Mouse (Mus musculus): ENCODE measurements around the gene Ranbp9. TPM values are rescaled to one million over a fixed set of nuclear protein-coding genes. Genes with fewer than 3 reads are reported as not detected.

Gene Ranbp9
- polyA plus RNA-seq, 1 experiment from 2014 or later = 11.9 TPM

DNA sequence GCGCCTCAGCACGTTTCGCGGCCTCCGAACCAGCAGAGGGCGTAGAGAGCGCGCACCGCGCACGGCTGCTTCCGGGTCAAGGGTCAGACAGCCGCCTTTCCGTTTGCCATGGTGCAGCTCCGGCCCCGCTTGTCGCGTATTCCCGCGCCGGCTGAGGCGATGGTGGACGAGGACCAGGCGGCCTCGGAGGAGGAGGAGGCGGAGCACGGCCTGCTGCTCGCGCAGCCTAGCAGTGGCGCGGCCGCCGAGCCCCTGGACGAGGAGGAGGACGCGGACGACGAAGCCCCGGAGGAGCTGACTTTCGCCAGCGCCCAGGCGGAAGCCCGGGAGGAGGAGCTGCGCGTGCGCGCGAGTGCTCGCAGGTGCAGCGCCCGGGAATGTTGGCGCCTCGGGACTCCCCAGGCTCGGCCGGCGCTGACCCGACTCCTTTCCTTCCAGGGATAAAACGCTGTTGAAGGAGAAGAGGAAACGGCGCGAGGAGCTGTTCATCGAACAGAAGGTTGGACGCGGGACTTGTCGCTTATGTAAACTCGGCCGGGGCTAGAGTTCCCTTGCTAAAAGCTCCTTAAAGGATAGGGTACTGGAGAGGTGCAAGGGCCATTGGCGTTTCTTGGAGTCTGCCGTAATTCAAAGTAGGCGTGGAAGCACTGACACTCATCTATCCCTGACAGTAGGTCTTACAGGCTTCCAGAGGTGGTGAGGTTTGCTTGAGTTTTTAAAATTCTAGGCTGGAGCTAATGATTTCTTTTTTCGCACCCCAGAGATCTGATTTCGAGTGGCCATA lies 82.6 kb downstream of the Ranbp9 start, which contains the start of gene Nol7:
Gene Nol7, plus strand, starts transcription at position 94 of the 784 bp plus-strand sequence.
- Histone ChIP-seq H3K9ac (replicated peaks; ENCODE audit: low read depth, low read length) (peak within 1 kb of the TSS; percentile 92), H3K27me3 (replicated peaks; ENCODE audit: control insufficient read depth, insufficient read depth, low read length) (no peaks in the 10 kb centered on the region), H3K9me3 (ENCODE audit: control insufficient read depth, low read length) (no peaks in the 10 kb centered on the region), H3K36me3 (ENCODE audit: control insufficient read depth, insufficient read depth) (peaks cover 19% of the 10 kb centered on the region), H3K27ac (ENCODE audit: low read length) (peak within 1 kb of the TSS; percentile 97), H3K4me1 (replicated peaks; ENCODE audit: control insufficient read depth, insufficient read depth, low read length) (peaks cover 13% of the 10 kb centered on the region), H3K4me2 (ENCODE audit: low read length) (peak within 1 kb of the TSS; percentile 86), H3K4me3 (replicated peaks; ENCODE audit: low read length) (peak within 1 kb of the TSS; percentile 90)
- WGBS = 1% methylated on average over 62 of the region's 72 CpGs
- ATAC-seq = peak; percentile 92

DNA sequence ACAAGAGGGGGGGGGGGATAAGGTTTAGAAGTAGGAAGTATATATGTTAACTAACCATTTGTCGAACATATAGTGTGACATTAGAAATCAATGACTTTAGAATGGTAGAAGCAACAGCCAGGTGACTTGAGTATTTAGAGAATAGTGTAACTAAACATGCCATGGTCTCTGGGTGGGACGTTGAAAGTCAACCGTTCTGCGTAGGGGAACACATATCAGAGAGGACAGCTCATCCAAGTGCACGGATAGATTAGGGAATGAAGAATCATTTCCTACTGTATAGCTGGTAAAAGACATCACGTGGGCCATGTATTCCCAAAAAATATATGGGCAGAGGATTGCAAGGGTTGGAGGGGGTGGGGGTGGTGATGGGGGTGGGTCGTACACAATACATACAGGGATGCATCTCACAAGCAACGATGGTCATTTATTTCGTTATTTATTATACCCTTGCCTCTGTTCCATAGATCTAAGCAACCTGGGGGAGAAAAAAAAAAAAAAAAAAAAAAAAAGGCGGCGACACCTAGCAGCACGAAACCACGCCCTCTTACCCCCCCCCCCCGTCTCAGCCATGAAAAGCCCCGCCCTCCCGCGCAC lies 83.3 kb downstream of the Ranbp9 start:
- peaks cover 14% of the 10 kb centered on the region for H3K36me3 ChIP-seq (ENCODE audit: control insufficient read depth, insufficient read depth)
- peak overlapping the region; percentile 90 for H3K4me3 ChIP-seq (replicated peaks; ENCODE audit: low read length)
- no peak overlapping the region; the same call in 1 of the 2 replicates for H3K9ac ChIP-seq (replicated peaks; ENCODE audit: low read depth, low read length)
- H3K4me2 ChIP-seq (ENCODE audit: low read length) = peak overlapping the region; percentile 86
- H3K9me3 ChIP-seq (ENCODE audit: control insufficient read depth, low read length) = no peaks in the 10 kb centered on the region
- H3K4me1 ChIP-seq (replicated peaks; ENCODE audit: control insufficient read depth, insufficient read depth, low read length) = peaks cover 13% of the 10 kb centered on the region
- WGBS = 74% methylated on average over 9 of the region's 17 CpGs
- H3K27ac ChIP-seq (ENCODE audit: low read length) = no peak overlapping the region
- ATAC-seq = no peak; the same call in 1 of the 2 replicates
- no peaks in the 10 kb centered on the region for H3K27me3 ChIP-seq (replicated peaks; ENCODE audit: control insufficient read depth, insufficient read depth, low read length)

DNA sequence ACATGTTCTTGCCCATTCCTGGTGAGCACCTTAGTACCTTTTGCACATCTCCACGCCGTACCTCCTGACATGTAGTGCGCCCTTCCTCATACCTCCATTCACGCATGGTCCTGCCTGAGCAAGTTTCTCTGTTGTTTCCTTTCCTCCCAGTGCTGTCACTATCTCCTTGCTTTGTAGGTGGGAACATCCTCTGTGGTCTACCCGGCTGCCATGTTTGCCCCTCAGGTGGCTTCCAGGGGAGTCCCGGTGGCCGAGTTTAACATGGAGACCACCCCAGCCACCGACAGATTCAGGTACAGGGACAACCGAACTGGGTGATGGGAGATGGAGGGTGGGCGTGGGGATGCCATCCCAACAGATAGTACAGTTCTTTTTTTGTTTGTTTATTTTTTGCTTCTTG lies 95.8 kb downstream of the Ranbp9 start:
- no peak for ATAC-seq
- H3K9ac ChIP-seq (replicated peaks; ENCODE audit: low read depth, low read length) = no peak overlapping the region
- no peak overlapping the region for H3K4me3 ChIP-seq (replicated peaks; ENCODE audit: low read length)
- H3K36me3 ChIP-seq (ENCODE audit: control insufficient read depth, insufficient read depth) = no peaks in the 10 kb centered on the region; the same call in 1 of the 2 replicates
- WGBS = 98% methylated on average over 10 of the region's 10 CpGs
- no peaks in the 10 kb centered on the region for H3K4me1 ChIP-seq (replicated peaks; ENCODE audit: control insufficient read depth, insufficient read depth, low read length)
- no peaks in the 10 kb centered on the region for H3K27me3 ChIP-seq (replicated peaks; ENCODE audit: control insufficient read depth, insufficient read depth, low read length)
- no peaks in the 10 kb centered on the region for H3K9me3 ChIP-seq (ENCODE audit: control insufficient read depth, low read length)
- no peak overlapping the region for H3K4me2 ChIP-seq (ENCODE audit: low read length)
- no peak overlapping the region for H3K27ac ChIP-seq (ENCODE audit: low read length)

DNA sequence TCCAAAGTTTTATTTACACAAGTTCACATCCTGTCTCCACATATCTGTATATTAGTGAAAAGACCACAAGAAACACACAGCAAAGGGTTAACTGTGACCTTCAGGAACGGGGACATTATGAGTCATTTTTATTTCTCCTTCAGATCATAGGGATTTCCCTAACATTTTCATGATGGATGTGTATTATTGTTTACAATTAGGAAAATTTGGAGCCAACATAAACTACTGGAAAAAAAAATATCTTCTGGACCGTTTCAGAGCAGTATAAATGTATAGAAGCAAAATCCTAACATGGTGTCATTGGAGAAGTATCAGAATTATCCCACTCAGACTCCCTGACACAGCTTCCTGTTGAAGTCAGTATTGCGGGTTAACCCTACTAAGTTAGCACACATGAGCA lies 101.1 kb downstream of the Ranbp9 start:
- Histone ChIP-seq H3K9me3 (ENCODE audit: control insufficient read depth, low read length) (no peaks in the 10 kb centered on the region), H3K27ac (ENCODE audit: low read length) (no peak overlapping the region), H3K27me3 (replicated peaks; ENCODE audit: control insufficient read depth, insufficient read depth, low read length) (no peaks in the 10 kb centered on the region), H3K4me3 (replicated peaks; ENCODE audit: low read length) (no peak overlapping the region), H3K4me1 (replicated peaks; ENCODE audit: control insufficient read depth, insufficient read depth, low read length) (no peaks in the 10 kb centered on the region), H3K9ac (replicated peaks; ENCODE audit: low read depth, low read length) (no peak overlapping the region), H3K4me2 (ENCODE audit: low read length) (no peak overlapping the region), H3K36me3 (ENCODE audit: control insufficient read depth, insufficient read depth) (peaks cover 7% of the 10 kb centered on the region)
- no peak for ATAC-seq
- 90% methylated on average over 3 of the region's 3 CpGs for WGBS

DNA sequence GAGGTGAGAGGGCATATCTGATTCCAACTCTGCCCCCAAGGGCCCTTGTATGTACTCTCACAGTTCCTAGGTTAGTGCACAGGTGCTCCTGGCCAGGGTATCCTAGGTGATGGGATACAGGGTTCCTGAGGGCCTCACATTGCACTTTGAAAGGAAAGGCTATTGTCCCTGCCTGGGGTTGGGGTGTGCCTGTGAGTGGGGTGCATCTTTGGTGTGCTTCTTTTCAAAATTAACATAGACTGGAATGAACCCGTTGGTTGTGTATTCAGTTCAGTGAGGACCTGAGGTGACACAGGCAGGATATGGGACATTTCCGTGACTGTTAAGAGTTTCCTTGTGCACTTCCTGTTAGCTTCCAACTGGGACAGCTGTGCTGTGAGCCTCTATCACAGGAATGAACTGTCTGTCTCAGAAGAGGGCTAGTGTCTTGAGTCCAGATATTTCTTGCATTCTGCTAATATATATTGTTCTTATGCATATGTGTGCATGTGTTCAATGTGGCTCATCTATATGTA lies 106.1 kb downstream of the Ranbp9 start:
- Histone ChIP-seq H3K4me1 (replicated peaks; ENCODE audit: control insufficient read depth, insufficient read depth, low read length) (no peaks in the 10 kb centered on the region), H3K4me3 (replicated peaks; ENCODE audit: low read length) (no peak overlapping the region), H3K9ac (replicated peaks; ENCODE audit: low read depth, low read length) (no peak overlapping the region), H3K4me2 (ENCODE audit: low read length) (no peak overlapping the region), H3K36me3 (ENCODE audit: control insufficient read depth, insufficient read depth) (peaks cover 30% of the 10 kb centered on the region), H3K27me3 (replicated peaks; ENCODE audit: control insufficient read depth, insufficient read depth, low read length) (no peaks in the 10 kb centered on the region), H3K27ac (ENCODE audit: low read length) (no peak overlapping the region), H3K9me3 (ENCODE audit: control insufficient read depth, low read length) (no peaks in the 10 kb centered on the region)
- no peak for ATAC-seq
- WGBS = 75% methylated on average over 2 of the region's 2 CpGs

DNA sequence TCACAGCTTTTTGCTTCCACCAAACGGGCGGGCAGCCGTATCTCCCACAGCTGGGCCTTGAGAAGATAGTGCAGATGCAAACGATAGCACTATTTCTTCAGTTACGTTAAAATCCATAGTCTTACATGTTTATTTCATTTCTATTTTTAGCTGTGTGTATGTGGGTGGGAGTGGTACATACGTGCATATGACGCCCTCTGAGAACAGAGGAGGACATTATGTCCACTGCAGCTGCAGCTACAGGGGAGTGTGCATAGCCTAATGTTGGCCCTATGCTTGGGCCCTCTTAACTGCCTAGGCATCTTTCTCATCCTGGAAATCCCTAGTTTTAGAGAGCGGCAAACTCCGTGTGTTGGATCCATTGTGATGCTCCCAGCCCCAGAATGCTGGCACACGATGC lies 106.9 kb downstream of the Ranbp9 start:
- H3K9ac ChIP-seq (replicated peaks; ENCODE audit: low read depth, low read length) = no peak overlapping the region
- no peak overlapping the region for H3K27ac ChIP-seq (ENCODE audit: low read length)
- H3K9me3 ChIP-seq (ENCODE audit: control insufficient read depth, low read length) = no peaks in the 10 kb centered on the region
- ATAC-seq = no peak
- H3K27me3 ChIP-seq (replicated peaks; ENCODE audit: control insufficient read depth, insufficient read depth, low read length) = no peaks in the 10 kb centered on the region
- H3K36me3 ChIP-seq (ENCODE audit: control insufficient read depth, insufficient read depth) = peaks cover 30% of the 10 kb centered on the region
- H3K4me2 ChIP-seq (ENCODE audit: low read length) = no peak overlapping the region
- WGBS = 84% methylated on average over 10 of the region's 10 CpGs
- H3K4me1 ChIP-seq (replicated peaks; ENCODE audit: control insufficient read depth, insufficient read depth, low read length) = no peaks in the 10 kb centered on the region
- H3K4me3 ChIP-seq (replicated peaks; ENCODE audit: low read length) = no peak overlapping the region

DNA sequence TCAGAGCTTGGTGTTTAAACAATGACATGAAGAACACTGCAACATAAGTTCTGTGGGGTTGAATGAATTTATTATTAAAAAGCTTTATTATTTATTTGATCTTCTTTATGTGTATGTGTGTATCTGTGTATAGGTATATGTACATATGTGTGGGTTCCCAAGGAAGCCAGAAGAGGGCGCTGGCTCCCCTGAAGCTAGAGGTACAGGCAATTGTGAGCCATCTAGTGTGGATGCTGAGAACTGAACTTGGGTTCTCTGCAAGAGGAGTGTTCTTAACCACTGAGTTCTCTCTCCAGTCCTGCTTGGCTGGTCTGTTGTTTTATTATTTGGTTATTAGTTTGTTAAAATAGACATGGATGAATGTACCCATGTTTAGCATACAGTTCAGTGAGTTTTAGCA lies 108.2 kb downstream of the Ranbp9 start:
- Histone ChIP-seq H3K27me3 (replicated peaks; ENCODE audit: control insufficient read depth, insufficient read depth, low read length) (no peaks in the 10 kb centered on the region), H3K36me3 (ENCODE audit: control insufficient read depth, insufficient read depth) (peaks cover 30% of the 10 kb centered on the region), H3K4me1 (replicated peaks; ENCODE audit: control insufficient read depth, insufficient read depth, low read length) (no peaks in the 10 kb centered on the region), H3K9me3 (ENCODE audit: control insufficient read depth, low read length) (no peaks in the 10 kb centered on the region), H3K9ac (replicated peaks; ENCODE audit: low read depth, low read length) (no peak overlapping the region), H3K4me3 (replicated peaks; ENCODE audit: low read length) (no peak overlapping the region), H3K27ac (ENCODE audit: low read length) (no peak overlapping the region), H3K4me2 (ENCODE audit: low read length) (no peak overlapping the region)
- 88% methylated on average over 1 of the region's 1 CpGs for WGBS
- ATAC-seq = no peak

DNA sequence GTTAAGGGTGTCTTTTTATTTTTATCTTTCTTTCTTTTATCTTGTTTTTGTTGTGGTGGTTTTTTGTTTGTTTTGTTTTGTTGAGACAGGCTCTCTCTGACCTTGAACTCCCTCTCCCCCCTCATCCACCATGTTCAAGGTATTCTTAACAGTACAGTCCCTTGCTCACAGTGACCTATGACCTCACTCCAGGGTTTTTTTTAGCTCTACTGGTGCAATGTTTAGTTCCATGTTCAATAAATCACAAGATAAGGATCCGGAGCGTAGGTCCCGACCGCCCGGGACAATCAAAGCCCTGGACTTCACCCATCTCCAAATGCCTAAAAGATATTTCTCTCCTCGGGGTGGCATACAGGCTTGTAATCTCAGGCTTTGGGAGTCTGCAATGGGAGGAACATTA lies 111.0 kb downstream of the Ranbp9 start:
- no peak for ATAC-seq
- WGBS = 95% methylated on average over 6 of the region's 6 CpGs
- no peaks in the 10 kb centered on the region for H3K9me3 ChIP-seq (ENCODE audit: control insufficient read depth, low read length)
- H3K4me1 ChIP-seq (replicated peaks; ENCODE audit: control insufficient read depth, insufficient read depth, low read length) = peaks cover 6% of the 10 kb centered on the region
- no peak overlapping the region for H3K4me3 ChIP-seq (replicated peaks; ENCODE audit: low read length)
- no peak overlapping the region for H3K27ac ChIP-seq (ENCODE audit: low read length)
- no peak overlapping the region for H3K9ac ChIP-seq (replicated peaks; ENCODE audit: low read depth, low read length)
- H3K36me3 ChIP-seq (ENCODE audit: control insufficient read depth, insufficient read depth) = peaks cover 23% of the 10 kb centered on the region
- H3K27me3 ChIP-seq (replicated peaks; ENCODE audit: control insufficient read depth, insufficient read depth, low read length) = no peaks in the 10 kb centered on the region
- H3K4me2 ChIP-seq (ENCODE audit: low read length) = no peak overlapping the region

DNA sequence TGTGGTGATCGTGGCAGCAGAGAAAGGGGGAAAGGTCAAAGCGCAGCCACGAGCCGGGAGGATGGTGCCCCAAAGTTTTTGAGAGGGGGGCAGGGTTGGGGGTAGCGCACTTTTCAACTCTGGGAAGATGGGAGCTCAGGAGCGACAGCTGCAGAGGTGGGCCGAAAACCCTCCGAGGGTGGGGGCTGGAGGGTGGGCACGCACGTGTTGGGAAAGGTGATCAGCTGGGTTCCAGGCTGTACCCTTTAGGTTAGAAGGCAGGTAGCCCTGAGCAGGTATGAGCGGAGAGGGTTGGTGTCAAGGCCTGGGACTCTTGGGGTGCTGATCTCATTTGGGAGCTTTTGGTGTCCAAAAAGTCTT lies 115.3 kb downstream of the Ranbp9 start:
- WGBS = 11% methylated on average over 11 of the region's 11 CpGs
- Histone ChIP-seq H3K4me3 (replicated peaks; ENCODE audit: low read length) (peak overlapping the region; percentile 66), H3K9me3 (ENCODE audit: control insufficient read depth, low read length) (no peaks in the 10 kb centered on the region), H3K9ac (replicated peaks; ENCODE audit: low read depth, low read length) (peak overlapping the region; percentile 82), H3K4me1 (replicated peaks; ENCODE audit: control insufficient read depth, insufficient read depth, low read length) (peaks cover 9% of the 10 kb centered on the region), H3K36me3 (ENCODE audit: control insufficient read depth, insufficient read depth) (peaks cover 2% of the 10 kb centered on the region; the same call in 1 of the 2 replicates), H3K27me3 (replicated peaks; ENCODE audit: control insufficient read depth, insufficient read depth, low read length) (no peaks in the 10 kb centered on the region), H3K27ac (ENCODE audit: low read length) (peak overlapping the region; percentile 75), H3K4me2 (ENCODE audit: low read length) (peak overlapping the region; percentile 63)
- ATAC-seq = peak; percentile 32
